Mouse (Mus musculus) testis, postnatal 14 days (tissue): ENCODE measurements at regions not wholly inside any gene's neighbourhood (a gene's known extent, or its start where the extent isn't known, plus 50 kb on each side); places are given as distances from the start of the nearest gene placed in this dataset.
"Not testable (repeated sequence)": the region's sequence is repeated elsewhere in the genome, so short reads cannot be mapped to it uniquely, and the experiment has no call there.

Experiments
- DNase-seq: peaks from one replicate; pipeline ENCODE4 v3.0.0; 2021; ENCODE audit warnings: low spot score

- no peak for DNase-seq
These were observed 74.1 kb upstream of the Speer2 start for GRCm38 (mm10) chr16:69937514-69938194.

GRCm38 (mm10) chr16:69943635-69944034 is 80.1 kb upstream of the Speer2 start:
- DNase-seq, result no peak

GRCm38 (mm10) chr16:69948783-69949182 is 85.2 kb upstream of the Speer2 start:
- DNase-seq, result no peak

GRCm38 (mm10) chr16:69949339-69949738 is 85.8 kb upstream of the Speer2 start:
- no peak for DNase-seq

DNA sequence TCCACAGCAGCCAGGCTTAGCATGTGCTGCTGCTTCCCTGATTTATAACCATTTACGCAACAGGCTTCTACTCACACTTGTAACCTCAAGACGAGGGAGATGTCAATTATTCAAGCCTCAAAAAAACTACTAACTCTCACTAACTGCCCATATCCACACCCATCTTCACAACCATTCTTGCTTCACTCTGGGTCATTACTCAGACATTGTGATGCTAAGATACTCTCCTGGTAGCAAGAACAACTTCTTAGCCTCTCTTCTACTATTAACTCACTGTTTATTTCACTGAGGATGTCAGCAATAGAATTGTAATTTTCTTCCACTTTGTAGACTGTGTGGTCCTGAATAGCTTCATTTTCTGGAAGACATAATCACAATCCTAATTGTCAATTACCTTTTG is 88.0 kb upstream of the Speer2 start:
- no peak for DNase-seq

DNA sequence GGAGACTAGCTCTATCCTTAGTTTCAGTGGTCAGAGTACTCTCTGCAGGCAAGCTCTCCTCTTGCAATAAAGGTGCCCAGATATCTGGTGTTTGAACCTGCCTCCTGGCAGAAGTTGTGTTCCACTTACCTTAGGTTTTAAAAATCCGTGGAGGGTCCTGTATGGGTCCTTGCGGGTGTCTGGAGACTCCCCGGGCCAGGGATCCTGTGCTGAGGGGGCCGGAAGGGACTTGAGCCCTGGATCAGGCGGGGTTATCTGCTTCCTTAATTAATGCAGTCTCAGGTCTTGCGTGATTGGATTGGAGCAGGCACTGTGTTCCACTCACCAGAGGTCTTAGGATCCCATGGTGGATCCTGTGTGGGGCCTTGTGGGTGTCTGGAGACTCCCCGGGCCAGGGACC is 103.0 kb upstream of the Speer2 start:
- not testable (repeated sequence) for DNase-seq

- no peak for DNase-seq
These were observed 116.4 kb upstream of the Speer2 start for GRCm38 (mm10) chr16:69979813-69980527.

- no peak for DNase-seq
These were observed 120.8 kb upstream of the Speer2 start for GRCm38 (mm10) chr16:69984320-69984719.

GRCm38 (mm10) chr16:69991907-69992470 is 128.4 kb upstream of the Speer2 start:
- no peak for DNase-seq

GRCm38 (mm10) chr16:69992715-69993114 is 129.2 kb upstream of the Speer2 start:
- DNase-seq, result no peak

DNA sequence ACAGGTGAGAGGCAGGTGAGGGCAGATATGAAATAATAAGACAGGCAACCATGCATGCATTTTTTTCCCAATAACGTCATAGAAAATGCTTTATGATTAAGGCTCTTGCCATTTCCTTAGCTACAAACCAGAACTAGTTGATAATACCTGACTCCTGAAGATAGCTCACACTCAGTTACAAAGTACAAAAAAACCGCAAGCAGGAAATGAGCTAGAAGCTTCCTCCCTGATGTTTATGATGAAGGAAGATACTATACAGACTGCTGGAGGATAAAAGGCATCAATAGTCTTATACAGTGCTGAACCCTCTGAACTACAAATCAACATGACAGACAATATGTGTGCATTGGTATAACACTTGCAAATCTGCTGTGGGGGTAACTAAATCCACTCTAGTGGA is 143.3 kb upstream of the Speer2 start:
- DNase-seq, result no peak

DNA sequence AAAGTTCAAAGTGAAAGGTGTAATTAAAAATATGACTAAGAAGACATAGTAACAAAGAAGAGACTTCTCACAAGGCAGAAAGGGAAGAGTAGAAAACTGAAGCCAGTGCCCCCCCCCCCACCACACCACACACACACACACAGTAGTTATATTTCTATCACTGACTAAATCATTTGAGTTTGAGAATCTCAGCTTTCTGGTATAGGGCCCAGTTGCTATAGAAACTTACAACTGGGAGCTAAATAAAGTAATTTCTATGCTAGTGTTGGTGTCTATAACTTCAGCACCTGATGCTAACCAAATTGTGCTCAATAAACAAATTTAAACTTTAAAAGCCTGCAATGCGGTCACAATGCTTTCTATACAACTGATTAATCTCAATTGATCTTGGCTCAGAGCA is 153.4 kb upstream of the Speer2 start:
- no peak for DNase-seq

- no peak for DNase-seq
These were observed 156.0 kb upstream of the Speer2 start for GRCm38 (mm10) chr16:70019564-70019963.

GRCm38 (mm10) chr16:70021436-70021835 is 157.9 kb upstream of the Speer2 start:
- no peak for DNase-seq

DNA sequence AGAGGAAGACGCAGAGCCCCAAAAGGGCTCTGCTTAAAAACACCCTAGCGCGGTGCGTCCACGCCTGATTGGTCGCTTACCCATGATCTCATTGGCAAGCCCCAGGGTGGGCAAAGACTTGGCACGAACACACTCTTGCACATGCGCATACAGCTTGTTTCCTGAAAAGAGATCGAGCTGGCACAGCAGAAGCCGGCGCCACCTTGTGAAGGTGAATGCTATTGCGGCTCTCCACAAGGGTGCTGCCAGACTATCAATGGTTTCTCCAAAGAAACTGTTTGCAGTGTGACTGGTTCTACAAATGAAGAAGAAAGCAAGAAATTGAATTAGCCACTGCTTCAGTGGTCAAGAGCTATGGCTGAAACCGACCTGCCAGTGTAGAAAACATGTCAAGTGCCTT is 165.1 kb upstream of the Speer2 start:
- DNase-seq, result no peak

- DNase-seq, result no peak
These were observed 182.0 kb upstream of the Speer2 start for GRCm38 (mm10) chr16:70045547-70045946.

DNA sequence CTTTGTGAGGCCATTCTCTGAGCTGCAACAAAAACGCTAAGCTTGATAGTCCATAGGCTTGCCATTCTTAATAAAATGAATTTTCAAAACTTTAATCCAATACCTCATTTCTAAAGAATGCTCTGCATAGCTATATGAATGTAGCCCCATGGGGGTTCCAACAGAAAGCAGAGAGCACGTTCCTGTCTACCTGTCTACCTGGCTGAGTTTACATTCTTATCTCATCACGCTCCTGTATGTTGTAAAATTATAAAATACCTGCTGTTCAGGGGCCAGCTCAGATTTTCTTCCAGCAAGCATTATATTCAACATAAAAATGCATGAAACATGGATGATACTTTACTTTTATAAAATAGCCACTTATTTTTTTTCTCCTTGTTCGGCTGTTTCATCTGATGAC is 182.5 kb upstream of the Speer2 start:
- DNase-seq, result no peak

DNA sequence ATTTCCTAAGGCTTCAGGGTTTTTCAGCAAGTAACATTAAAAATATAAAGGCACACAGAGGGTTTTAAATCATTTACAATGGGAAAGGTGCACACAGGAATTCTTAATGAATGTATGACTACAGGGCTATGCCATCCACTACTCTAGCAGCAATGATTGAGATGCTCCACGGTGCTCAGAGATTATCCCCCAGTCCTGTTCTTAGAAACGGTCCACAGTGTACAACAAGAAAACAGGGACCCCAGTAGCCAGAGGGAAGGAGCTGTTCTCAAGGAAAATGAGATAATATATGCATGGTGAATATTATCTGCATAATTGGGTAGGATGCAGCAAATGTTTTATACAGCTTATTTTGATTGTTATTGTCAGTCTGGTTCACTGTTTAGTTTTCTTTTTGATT is 186.3 kb upstream of the Speer2 start:
- no peak for DNase-seq

- no peak for DNase-seq
These were observed 207.9 kb upstream of the Speer2 start for GRCm38 (mm10) chr16:70071471-70071870.

DNA sequence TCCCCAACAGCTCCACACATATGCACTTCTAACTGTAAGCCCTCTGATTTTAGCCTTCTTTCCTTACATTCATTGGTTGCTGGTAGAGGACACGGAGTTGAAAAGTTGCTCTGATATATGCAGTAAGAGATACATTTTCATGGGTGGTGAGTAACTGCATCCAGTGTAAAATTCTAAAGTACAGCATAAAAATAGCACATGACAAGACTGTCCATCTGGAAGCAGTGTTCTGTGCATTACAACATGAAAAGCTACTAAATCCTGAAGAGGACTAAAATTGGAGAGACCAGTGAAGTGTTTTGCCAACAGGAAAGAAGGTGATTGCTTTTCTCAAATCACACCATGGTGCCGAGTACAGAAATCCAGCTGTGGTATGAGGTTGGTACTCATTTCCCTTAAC is 210.2 kb upstream of the Speer2 start:
- no peak for DNase-seq

DNA sequence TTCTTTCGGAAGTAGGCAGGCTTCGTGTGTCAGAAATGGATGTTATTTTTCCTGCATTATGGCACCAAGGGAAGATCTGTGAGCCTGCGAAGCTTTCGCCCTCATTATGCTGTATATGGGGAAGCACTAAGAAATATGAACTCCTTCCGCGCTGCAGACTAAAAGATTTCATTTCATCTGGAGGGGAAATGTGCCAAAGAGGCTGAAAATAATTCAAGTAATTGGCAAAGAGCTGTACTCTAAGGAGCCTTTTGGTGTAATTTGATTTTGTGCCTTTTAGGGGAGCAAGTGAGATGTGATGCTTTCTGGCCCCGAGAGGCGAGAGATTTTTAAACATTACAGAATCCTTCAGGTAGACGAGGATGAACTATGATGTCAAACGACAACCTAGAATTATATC is 216.0 kb upstream of the Speer2 start:
- no peak for DNase-seq

DNA sequence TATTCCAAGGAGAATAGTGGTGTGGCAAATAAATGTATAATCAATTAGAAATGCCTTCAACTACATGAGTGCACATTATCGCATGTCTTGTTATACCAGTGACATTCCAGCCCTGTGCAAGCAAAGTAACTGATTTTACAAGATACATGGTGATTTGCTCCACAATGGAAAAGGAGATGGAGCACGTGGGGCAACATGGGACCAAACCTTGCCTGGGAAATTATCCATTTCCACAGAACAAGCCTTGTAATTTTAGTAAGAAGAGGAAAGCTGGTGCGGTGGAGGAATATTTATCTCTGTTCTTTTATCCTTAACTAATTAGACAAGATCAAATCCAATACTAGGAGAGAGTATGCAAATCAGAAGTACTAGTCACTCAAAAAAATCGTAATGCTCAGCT is 222.5 kb upstream of the Gbe1 start:
- DNase-seq, result no peak

DNA sequence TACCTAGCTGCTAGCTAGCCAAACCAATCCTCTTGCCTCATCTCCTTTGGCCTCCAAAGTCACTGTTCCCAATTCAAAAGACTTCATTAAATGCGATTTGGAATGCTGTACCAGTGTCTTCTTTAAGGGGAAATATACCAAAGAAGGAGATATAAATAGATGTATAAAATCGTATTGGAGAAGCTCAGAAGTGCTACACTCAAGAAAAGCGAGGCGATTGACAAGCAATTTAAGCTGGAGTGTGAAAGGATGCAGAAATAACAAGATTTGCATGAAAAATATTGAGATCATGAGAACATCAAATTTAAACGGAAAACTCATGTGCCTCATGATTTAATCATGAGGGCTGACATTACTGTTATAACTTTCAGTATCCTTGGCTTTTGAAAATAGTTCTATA is 221.8 kb upstream of the Gbe1 start:
- no peak for DNase-seq

DNA sequence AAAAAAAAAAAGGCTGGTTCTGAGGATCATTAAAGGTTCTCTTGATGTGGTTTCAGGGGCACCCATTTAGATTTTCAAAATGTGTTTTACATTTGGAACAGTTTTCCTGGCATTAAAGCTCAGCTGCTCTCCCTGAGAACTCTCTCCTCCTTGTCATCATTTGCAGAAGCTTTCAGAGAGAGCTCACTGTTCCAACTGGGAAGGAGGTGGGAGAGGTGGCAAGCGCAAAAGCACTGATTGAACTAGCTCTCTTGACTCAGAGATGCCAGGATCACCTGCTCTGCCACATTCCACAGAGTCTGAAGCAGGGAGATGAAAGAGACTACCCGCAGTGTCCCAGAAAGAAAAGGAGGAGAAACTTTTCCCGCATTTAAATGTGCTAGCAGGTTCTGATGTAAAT is 220.5 kb upstream of the Gbe1 start:
- no peak for DNase-seq
